In the genomic region with DNA sequence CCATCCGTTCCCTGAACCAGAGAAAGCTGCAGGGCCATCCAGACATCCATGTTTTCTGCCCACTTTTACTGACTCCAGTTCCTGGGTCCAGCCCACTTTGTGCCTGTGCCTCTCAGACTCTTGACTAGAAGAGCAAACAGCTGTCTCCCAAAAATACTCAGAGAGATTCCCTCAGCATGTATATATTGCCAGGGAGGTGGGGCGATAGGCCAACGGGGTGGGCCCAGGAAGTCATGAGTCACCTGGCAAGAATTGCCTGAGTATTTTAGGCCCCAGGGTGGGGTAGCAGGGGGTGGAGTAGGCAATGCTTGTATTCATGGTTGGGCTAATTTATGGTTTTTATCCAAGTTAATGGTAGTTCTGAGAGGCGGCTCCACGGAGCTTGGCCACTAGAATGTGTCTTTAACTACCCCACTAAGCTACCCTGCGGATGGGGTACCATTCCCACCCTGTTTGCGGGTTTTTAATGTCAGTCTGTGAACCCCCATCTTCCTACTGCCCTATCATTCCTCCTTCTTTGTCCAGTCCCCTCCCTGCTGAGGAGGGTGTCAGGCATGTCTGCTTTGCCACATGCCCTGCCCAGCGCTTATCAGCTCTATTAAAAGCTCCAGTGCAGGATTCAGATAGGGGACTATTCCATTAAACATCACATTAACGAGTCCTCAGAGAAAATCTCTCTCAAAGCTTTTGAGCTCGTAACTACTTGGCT, we compare ENCODE assay signal across 14 mouse cellular contexts. TPM values are rescaled to one million over a fixed set of nuclear protein-coding genes. Genes with fewer than 3 reads are reported as not detected.
DNase-seq lines count a peak whose midpoint lies in the region; ATAC-seq lines count a peak whose summit lies in the region.
"Had no signal": no experiment of that assay in that cellular context is flagged by ENCODE, and none has a peak within 500 bp of the region (broad histone marks: within the 10 kb centered on the region; RNA-seq: fewer than 3 reads in every experiment).

No protein-coding gene starts in this region.

- H3K4me1 ChIP-seq in liver, embryonic 12.5 days: peaks cover 6% of the 10 kb centered on the region
- no peaks in the 10 kb centered on the region; the same call in 1 of the 2 replicates for H3K4me1 ChIP-seq in liver, embryonic 11.5 days (replicated peaks; ENCODE audit: control insufficient read depth, insufficient read depth, low read length)
- 0 out of 2 replicates have a peak, but pooled peaks cover 4% of the 10 kb centered on the region for H3K4me1 ChIP-seq in stomach, embryonic 16.5 days (ENCODE audit: control insufficient read depth, insufficient read depth, low read length)

- peak; percentile 44; the same call in 1 of the 2 replicates for ATAC-seq in liver, embryonic 12.5 days
- ATAC-seq in liver, embryonic 11.5 days (replicated peaks; ENCODE audit: low FRiP score): no peak
- peak; percentile 69; the same call in 1 of the 2 replicates for ATAC-seq in stomach, embryonic 16.5 days (ENCODE audit: insufficient read depth, low FRiP score)
- ATAC-seq: activated CD4-positive, CD25-positive, alpha-beta regulatory T cell, adult 4 months; CD4-positive, CD25-positive, alpha-beta regulatory T cell, adult 4 months had no signal

- peaks cover 8% of the 10 kb centered on the region; the same call in 1 of the 2 replicates for H3K27me3 ChIP-seq in liver, embryonic 12.5 days (replicated peaks)
- no peaks in the 10 kb centered on the region for H3K27me3 ChIP-seq in liver, embryonic 11.5 days (replicated peaks; ENCODE audit: control insufficient read depth, insufficient read depth, low read length)
- H3K27me3 ChIP-seq in stomach, embryonic 16.5 days (ENCODE audit: control insufficient read depth, insufficient read depth, low read length): no peaks in the 10 kb centered on the region
- H3K27me3 ChIP-seq: embryonic facial prominence, embryonic 12.5 days; hindbrain, embryonic 12.5 days; neural tube, embryonic 13.5 days had no signal

- H3K4me3 ChIP-seq in liver, embryonic 12.5 days: no peak overlapping the region
- H3K4me3 ChIP-seq in liver, embryonic 11.5 days (ENCODE audit: low read depth, low read length): no peak overlapping the region
- no peak overlapping the region for H3K4me3 ChIP-seq in stomach, embryonic 16.5 days (replicated peaks; ENCODE audit: low read length)
- H3K4me3 ChIP-seq: embryonic facial prominence, embryonic 12.5 days; hindbrain, embryonic 12.5 days; neural tube, embryonic 13.5 days had no signal

- H3K36me3 ChIP-seq in liver, embryonic 12.5 days: no peaks in the 10 kb centered on the region
- H3K36me3 ChIP-seq in liver, embryonic 11.5 days (ENCODE audit: control insufficient read depth, insufficient read depth, low read length): no peaks in the 10 kb centered on the region
- no peaks in the 10 kb centered on the region for H3K36me3 ChIP-seq in stomach, embryonic 16.5 days (ENCODE audit: control insufficient read depth, insufficient read depth, low read length)
- H3K36me3 ChIP-seq: embryonic facial prominence, embryonic 12.5 days; hindbrain, embryonic 12.5 days; neural tube, embryonic 13.5 days had no signal

- intact Hi-C loops in heart, postnatal 14 days (cut with DNase I): no loop called here

- no peak overlapping the region for H3K9ac ChIP-seq in liver, embryonic 12.5 days
- no peak overlapping the region for H3K9ac ChIP-seq in liver, embryonic 11.5 days (ENCODE audit: low read depth, low read length)
- no peak overlapping the region for H3K9ac ChIP-seq in stomach, embryonic 16.5 days (ENCODE audit: low read length)
- H3K9ac ChIP-seq: embryonic facial prominence, embryonic 12.5 days; hindbrain, embryonic 12.5 days; neural tube, embryonic 13.5 days had no signal

- no peaks in the 10 kb centered on the region for H3K9me3 ChIP-seq in liver, embryonic 12.5 days (replicated peaks)
- no peaks in the 10 kb centered on the region for H3K9me3 ChIP-seq in liver, embryonic 11.5 days (ENCODE audit: control insufficient read depth, low read length)
- no peaks in the 10 kb centered on the region for H3K9me3 ChIP-seq in stomach, embryonic 16.5 days (replicated peaks; ENCODE audit: control insufficient read depth, low read length)
- H3K9me3 ChIP-seq: embryonic facial prominence, embryonic 12.5 days; hindbrain, embryonic 12.5 days; neural tube, embryonic 13.5 days had no signal

- no peak overlapping the region for H3K27ac ChIP-seq in liver, embryonic 12.5 days
- H3K27ac ChIP-seq in liver, embryonic 11.5 days (ENCODE audit: low read depth, low read length): no peak overlapping the region
- 0 out of 2 replicates have a peak overlapping the region, but pooled peaks have one; percentile 33 for H3K27ac ChIP-seq in stomach, embryonic 16.5 days (ENCODE audit: low read length)
- H3K27ac ChIP-seq: embryonic facial prominence, embryonic 12.5 days; hindbrain, embryonic 12.5 days; neural tube, embryonic 13.5 days had no signal

- H3K4me2 ChIP-seq in liver, embryonic 12.5 days: no peak overlapping the region
- no peak overlapping the region for H3K4me2 ChIP-seq in liver, embryonic 11.5 days
- H3K4me2 ChIP-seq in stomach, embryonic 16.5 days (ENCODE audit: low read depth, low read length): no peak overlapping the region
- H3K4me2 ChIP-seq: embryonic facial prominence, embryonic 12.5 days; hindbrain, embryonic 12.5 days; neural tube, embryonic 13.5 days had no signal

- 63% methylated on average over 10 of the region's 10 CpGs for WGBS in liver, embryonic 12.5 days (ENCODE audit: insufficient replicate concordance)
- 80% methylated on average over 10 of the region's 10 CpGs for WGBS in liver, embryonic 11.5 days
- WGBS in stomach, embryonic 16.5 days: 67% methylated on average over 10 of the region's 10 CpGs

- DNase-seq in liver, embryonic 11.5 days (ENCODE audit: low spot score): no peak
- DNase-seq in gastrocnemius, postnatal 25 days: peak; percentile 51
- DNase-seq in heart, postnatal 14 days: peak; percentile 56 to 70
- DNase-seq in layer of hippocampus, adult 8-10 months (ENCODE audit: low spot score in 2 of 2): no peak
- DNase-seq in thymus, postnatal 0 days (ENCODE audit: low spot score): no peak
- DNase-seq in ovary, adult 18-20 months (ENCODE audit: low spot score): no peak
- DNase-seq: cerebellum, adult 11 months had no signal

RNA-seq across cellular contexts. Expression of gene Qk, which starts 59.0 kb away (rescaled TPM):
- 8.2 and 8.5 TPM in 2 replicates for polyA plus RNA-seq in liver, embryonic 12.5 days (2016; fragmentation: Nextera tagmentation; extraction: Ambion mirVana)
- polyA plus RNA-seq in liver, embryonic 11.5 days (2014; fragmentation: Nextera tagmentation; extraction: Ambion mirVana): 18.2 and 20.3 TPM in 2 replicates
- 100 to 1,000 TPM; 235 to 264 TPM for total RNA-seq in gastrocnemius, postnatal 25 days (2021)
- 100 to 1,000 TPM; 417 to 428 TPM for total RNA-seq in heart, postnatal 14 days (2021)
- polyA plus RNA-seq in stomach, embryonic 16.5 days (2015; fragmentation: Nextera tagmentation; extraction: Ambion mirVana): 15.9 and 17.1 TPM in 2 replicates
- total RNA-seq in layer of hippocampus, adult 8-10 months (2022): 100 to 1,000 TPM; 354 to 447 (median 412) TPM
- polyA plus RNA-seq in thymus, postnatal 0 days (2015; fragmentation: Nextera tagmentation; extraction: Ambion mirVana): 14.0 and 16.8 TPM in 2 replicates

Comparison
In these comparisons a context has a peak if more than half of its experiments do, and no peak if none do; other contexts are left out.
1. DNase-seq: peak in gastrocnemius, postnatal 25 days (single experiment) and heart, postnatal 14 days (2 of 2); none in liver, embryonic 11.5 days (single experiment), layer of hippocampus, adult 8-10 months (0 of 2), thymus, postnatal 0 days (single experiment) and ovary, adult 18-20 months (single experiment).